Mouse (Mus musculus) layer of hippocampus, adult 6 months (tissue): ENCODE measurements around the gene Hey2. TPM values are rescaled to one million over a fixed set of nuclear protein-coding genes. Genes with fewer than 3 reads are reported as not detected.

Source experiments
- long read RNA-seq, 2 experiments: library from polyadenylated mRNA; unstranded; transcript quantifications; one replicate each; pipeline ENCODE4 v2.0.0; 2019 to 2020
- polyA plus RNA-seq: library from polyadenylated mRNA; unstranded; fragments of <200 nt; fragmentation: Nextera tagmentation; gene quantifications from 2 replicates; pipeline ENCODE4 v1.2.3, GENCODE M21; 2021

Gene Hey2
- polyA plus RNA-seq, result 1.3 and 1.4 TPM in 2 replicates
- long read RNA-seq, experiment 1, partial matches to known transcripts, result 0 of 3 reads
- long read RNA-seq, experiment 1, other reads (novel, unspliced or antisense), result 1 of 3 reads
- long read RNA-seq, experiment 2, partial matches to known transcripts, result 1 of 5 reads
- long read RNA-seq, experiment 2, other reads (novel, unspliced or antisense), result 1 of 5 reads

GRCm38 (mm10) chr10:30842643-30843437, at the start of gene Hey2:
Gene Hey2, minus strand, starts transcription at chr10:30842801.

DNA sequence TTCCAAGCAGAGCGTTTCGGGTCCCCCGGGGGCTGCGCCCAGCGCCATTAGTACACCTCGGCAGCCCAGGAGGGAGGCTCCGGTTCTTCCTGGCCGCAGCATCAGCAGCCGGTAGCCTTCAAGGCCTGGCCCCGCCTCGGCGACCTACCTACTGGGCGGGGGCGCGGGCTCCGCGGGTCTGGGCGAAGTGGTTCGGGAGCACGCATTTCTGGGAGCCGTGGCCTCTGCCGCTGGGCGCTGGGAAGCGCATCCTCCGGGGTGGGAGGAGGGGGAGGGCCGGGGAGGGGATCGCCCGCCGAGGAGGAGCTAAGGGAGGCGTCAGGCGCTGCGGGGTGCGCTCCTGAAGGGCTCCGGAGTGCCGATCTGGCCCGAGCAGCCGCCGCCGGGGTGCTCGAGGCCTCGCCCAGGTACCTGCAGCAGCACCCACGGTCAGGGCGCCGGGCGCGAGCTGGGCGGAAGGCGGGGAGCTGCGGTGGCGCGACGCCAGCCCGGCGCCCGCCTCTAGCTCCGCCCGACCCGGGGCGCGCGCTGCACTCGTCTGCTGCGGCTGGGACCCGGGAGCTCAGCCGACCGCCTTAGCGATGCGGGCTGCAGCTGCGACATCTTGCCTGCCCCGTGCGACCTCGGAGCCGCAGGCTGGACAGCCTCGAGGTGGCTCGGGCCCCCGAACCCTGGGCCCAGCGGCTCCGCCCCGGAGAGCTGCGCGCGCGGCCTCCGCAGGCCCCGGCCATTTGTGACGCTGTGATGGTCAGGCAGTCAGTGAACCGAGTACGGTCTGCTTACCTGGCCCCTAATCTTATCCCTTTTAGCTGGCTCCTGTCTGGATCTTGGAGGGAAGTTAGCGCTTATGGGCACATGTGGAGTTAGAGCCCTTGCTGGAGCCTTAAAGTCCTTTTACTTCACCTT, 39.7 kb downstream of the Hey2 start, which contains the start of gene Ncoa7:
Gene Ncoa7 (minus strand): TSS at position 646 of the 906 bp plus-strand sequence.

Other genes with a start within 250 kb of the Hey2 start
- gene Trmt11, start 242.1 kb downstream of the Hey2 start, polyA plus RNA-seq, result 6.6 and 7.7 TPM in 2 replicates
- gene Hint3, start 213.2 kb downstream of the Hey2 start, polyA plus RNA-seq, result 30.2 and 30.8 TPM in 2 replicates
- 21.1 and 22.0 TPM in 2 replicates for gene Ncoa7, start 39.5 kb downstream of the Hey2 start, polyA plus RNA-seq